26 mouse cellular contexts compared by ENCODE assay signal in the genomic region with DNA sequence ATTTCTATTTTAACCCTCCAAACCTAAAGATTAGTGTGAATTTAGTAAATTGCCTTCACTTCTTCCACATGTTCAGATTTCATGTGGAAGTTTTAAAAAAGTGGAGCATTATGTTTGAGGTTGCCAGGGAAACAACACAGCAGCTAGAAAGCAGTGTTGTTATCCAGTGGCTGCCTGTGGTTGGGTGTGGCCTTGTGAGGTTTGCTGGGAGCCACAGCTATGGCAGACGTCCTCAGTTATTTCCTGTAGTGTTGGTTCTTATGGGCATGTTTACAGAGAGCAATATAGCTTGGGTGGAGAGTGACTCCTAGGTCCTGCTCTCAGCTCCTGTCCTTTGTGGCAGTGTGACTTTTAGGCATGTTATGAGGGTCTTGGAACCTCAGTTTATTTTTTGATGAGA.
A peak's percentile ranks its signal among the peaks of the same experiment; 100 is the strongest.
DNase-seq lines count a peak whose midpoint lies in the region; ATAC-seq lines count a peak whose summit lies in the region.
"Had no signal": no experiment of that assay in that cellular context is flagged by ENCODE, and none has a peak within 500 bp of the region (broad histone marks: within the 10 kb centered on the region; RNA-seq: fewer than 3 reads in every experiment).

No protein-coding gene starts in this region.

- 19% methylated on average over 1 of the region's 1 CpGs for WGBS in embryonic facial prominence, embryonic 14.5 days
- 45% methylated on average over 1 of the region's 1 CpGs for WGBS in embryonic facial prominence, embryonic 10.5 days
- 47% methylated on average over 1 of the region's 1 CpGs for WGBS in forebrain, embryonic 15.5 days

- no peak overlapping the region for H3K4me2 ChIP-seq in embryonic facial prominence, embryonic 14.5 days (ENCODE audit: low read depth, low read length)
- H3K4me2 ChIP-seq in forebrain, embryonic 15.5 days (replicated peaks): no peak overlapping the region
- H3K4me2 ChIP-seq: forebrain, embryonic 12.5 days; heart, embryonic 13.5 days; hindbrain, embryonic 13.5 days; intestine, embryonic 15.5 days; liver, embryonic 15.5 days; midbrain, embryonic 15.5 days; neural tube, embryonic 15.5 days; stomach, embryonic 15.5 days had no signal

- DNase-seq in embryonic facial prominence, embryonic 14.5 days (ENCODE audit: low spot score): peak; percentile 66
- no peak for DNase-seq in embryonic facial prominence, embryonic 10.5 days (ENCODE audit: low spot score)
- DNase-seq in CD8-positive naive resting alpha-beta T cell, adult 2 months (ENCODE audit: low read depth in 2 of 2, low spot score in 2 of 2): peak; percentile 29 to 46
- DNase-seq in fibroblast of lung, adult 2 months (ENCODE audit: low read depth): peak; percentile 32
- DNase-seq in gastrocnemius, postnatal 4 days (ENCODE audit: low spot score in 2 of 2): no peak
- DNase-seq: adrenal gland, postnatal 36 days; cerebellum, adult 11 months; cerebellum, postnatal 10 days; embryo, embryonic 11 days; gastrocnemius, postnatal 10 days; heart, adult 18-20 months; kidney, postnatal 25 days; layer of hippocampus, postnatal 36 days; lung, postnatal 4 days; thymus, postnatal 36 days had no signal

- ATAC-seq in embryonic facial prominence, embryonic 14.5 days (ENCODE audit: low read depth): no peak
- ATAC-seq in megakaryocyte-erythroid progenitor cell, adult 5-6 weeks (replicated peaks; ENCODE audit: low FRiP score, low TSS enrichment, poor library complexity, severe bottlenecking): 0 out of 2 replicates have a peak, but pooled peaks have one; percentile 37
- no peak for ATAC-seq in forebrain, embryonic 15.5 days (replicated peaks)
- no peak for ATAC-seq in erythroid progenitor cell, adult 5-6 weeks (replicated peaks; ENCODE audit: low FRiP score, poor library complexity, severe bottlenecking)
- ATAC-seq: intestine, embryonic 15.5 days; midbrain, embryonic 15.5 days had no signal

- no peak overlapping the region for H3K4me3 ChIP-seq in embryonic facial prominence, embryonic 14.5 days (ENCODE audit: low read depth, low read length)
- no peak overlapping the region for H3K4me3 ChIP-seq in embryonic facial prominence, embryonic 10.5 days
- no peak overlapping the region for H3K4me3 ChIP-seq in forebrain, embryonic 15.5 days
- H3K4me3 ChIP-seq: forebrain, embryonic 12.5 days; heart, embryonic 13.5 days; hindbrain, embryonic 13.5 days; intestine, embryonic 15.5 days; liver, embryonic 15.5 days; midbrain, embryonic 15.5 days; neural tube, embryonic 15.5 days; stomach, embryonic 15.5 days had no signal

- H3K36me3 ChIP-seq in embryonic facial prominence, embryonic 14.5 days (ENCODE audit: control insufficient read depth, insufficient read depth, low read length): peaks cover 29% of the 10 kb centered on the region
- peaks cover 15% of the 10 kb centered on the region; the same call in 1 of the 2 replicates for H3K36me3 ChIP-seq in embryonic facial prominence, embryonic 10.5 days (replicated peaks)
- 0 out of 2 replicates have a peak, but pooled peaks cover 5% of the 10 kb centered on the region for H3K36me3 ChIP-seq in forebrain, embryonic 15.5 days

- no peaks in the 10 kb centered on the region for H3K9me3 ChIP-seq in embryonic facial prominence, embryonic 14.5 days (ENCODE audit: control insufficient read depth, low read length)
- H3K9me3 ChIP-seq in embryonic facial prominence, embryonic 10.5 days: no peaks in the 10 kb centered on the region
- no peaks in the 10 kb centered on the region for H3K9me3 ChIP-seq in forebrain, embryonic 15.5 days
- H3K9me3 ChIP-seq: forebrain, embryonic 12.5 days; heart, embryonic 13.5 days; hindbrain, embryonic 13.5 days; intestine, embryonic 15.5 days; liver, embryonic 15.5 days; midbrain, embryonic 15.5 days; neural tube, embryonic 15.5 days; stomach, embryonic 15.5 days had no signal

- no peak overlapping the region for H3K9ac ChIP-seq in embryonic facial prominence, embryonic 14.5 days (ENCODE audit: low read depth, low read length)
- no peak overlapping the region for H3K9ac ChIP-seq in forebrain, embryonic 15.5 days (replicated peaks)
- H3K9ac ChIP-seq: forebrain, embryonic 12.5 days; heart, embryonic 13.5 days; hindbrain, embryonic 13.5 days; intestine, embryonic 15.5 days; liver, embryonic 15.5 days; midbrain, embryonic 15.5 days; neural tube, embryonic 15.5 days; stomach, embryonic 15.5 days had no signal

- H3K4me1 ChIP-seq in embryonic facial prominence, embryonic 14.5 days (ENCODE audit: control insufficient read depth, insufficient read depth, low read length): no peaks in the 10 kb centered on the region
- no peaks in the 10 kb centered on the region for H3K4me1 ChIP-seq in embryonic facial prominence, embryonic 10.5 days
- H3K4me1 ChIP-seq in forebrain, embryonic 15.5 days: no peaks in the 10 kb centered on the region
- H3K4me1 ChIP-seq: forebrain, embryonic 12.5 days; heart, embryonic 13.5 days; hindbrain, embryonic 13.5 days; intestine, embryonic 15.5 days; liver, embryonic 15.5 days; midbrain, embryonic 15.5 days; neural tube, embryonic 15.5 days; stomach, embryonic 15.5 days had no signal

- H3K27me3 ChIP-seq in embryonic facial prominence, embryonic 14.5 days (replicated peaks; ENCODE audit: control insufficient read depth, insufficient read depth, low read length): no peaks in the 10 kb centered on the region
- H3K27me3 ChIP-seq in embryonic facial prominence, embryonic 10.5 days (replicated peaks; ENCODE audit: low read depth, poor library complexity, severe bottlenecking): no peaks in the 10 kb centered on the region
- no peaks in the 10 kb centered on the region for H3K27me3 ChIP-seq in forebrain, embryonic 15.5 days
- H3K27me3 ChIP-seq: forebrain, embryonic 12.5 days; heart, embryonic 13.5 days; hindbrain, embryonic 13.5 days; intestine, embryonic 15.5 days; liver, embryonic 15.5 days; midbrain, embryonic 15.5 days; neural tube, embryonic 15.5 days; stomach, embryonic 15.5 days had no signal

- no peak overlapping the region for H3K27ac ChIP-seq in embryonic facial prominence, embryonic 14.5 days (replicated peaks; ENCODE audit: low read depth, low read length)
- H3K27ac ChIP-seq in embryonic facial prominence, embryonic 10.5 days (replicated peaks): no peak overlapping the region
- H3K27ac ChIP-seq in forebrain, embryonic 15.5 days (replicated peaks): no peak overlapping the region
- H3K27ac ChIP-seq: forebrain, embryonic 12.5 days; heart, embryonic 13.5 days; hindbrain, embryonic 13.5 days; intestine, embryonic 15.5 days; liver, embryonic 15.5 days; midbrain, embryonic 15.5 days; neural tube, embryonic 15.5 days; stomach, embryonic 15.5 days had no signal

Comparison
In these comparisons a context has a peak if more than half of its experiments do, and no peak if none do; other contexts are left out.
1. DNase-seq: peak in embryonic facial prominence, embryonic 14.5 days (single experiment), CD8-positive naive resting alpha-beta T cell, adult 2 months (2 of 2) and fibroblast of lung, adult 2 months (single experiment); none in embryonic facial prominence, embryonic 10.5 days (single experiment) and gastrocnemius, postnatal 4 days (0 of 2).